Mouse (Mus musculus): ENCODE data around the gene Paxip1. TPM values are rescaled to one million over a fixed set of nuclear protein-coding genes. Genes with fewer than 3 reads are reported as not detected.

Gene Paxip1
- polyA plus RNA-seq, 1 experiment from 2014 or later = 34.6 TPM

DNA sequence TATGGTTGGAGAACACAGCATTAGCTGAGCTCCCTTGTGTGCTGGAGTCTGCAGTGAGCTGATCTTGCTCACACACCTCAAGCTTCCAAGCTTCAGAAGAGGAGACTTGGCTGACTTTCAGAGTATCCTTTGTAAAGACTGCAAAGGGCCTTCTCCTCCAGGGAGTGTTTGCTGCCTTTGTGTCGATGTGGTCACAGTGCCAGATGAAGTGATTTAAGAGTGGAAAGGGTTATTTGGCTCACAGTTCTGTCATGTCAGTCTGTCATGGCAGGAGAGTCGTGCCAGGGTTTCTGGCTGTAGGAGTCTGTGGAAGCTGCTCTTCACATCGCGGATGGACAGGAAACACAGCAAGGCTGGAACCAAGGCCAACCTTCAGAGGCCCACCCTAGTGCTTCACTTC, 75.5 kb downstream of the Paxip1 start:
- WGBS = 87% methylated on average over 4 of the region's 4 CpGs
- DNase-seq (ENCODE audit: low spot score) = no peak
- ATAC-seq (ENCODE audit: low FRiP score) = no peak

GRCm38 (mm10) chr5:27714356-27714755, 77.1 kb downstream of the Paxip1 start:
- WGBS = 55% methylated on average over 9 of the region's 9 CpGs
- ATAC-seq (ENCODE audit: low FRiP score) (peak; percentile 57), DNase-seq (ENCODE audit: low spot score) (peak; percentile 21)
- no peaks in the 10 kb centered on the region for H3K9me3 ChIP-seq (ENCODE audit: control insufficient read depth, low read length)
- H3K4me1 ChIP-seq (replicated peaks; ENCODE audit: control insufficient read depth, insufficient read depth, low read length) = no peaks in the 10 kb centered on the region
- no peaks in the 10 kb centered on the region for H3K36me3 ChIP-seq (ENCODE audit: control insufficient read depth, insufficient read depth, low read length)
- H3K27me3 ChIP-seq (ENCODE audit: control insufficient read depth, insufficient read depth, low read length) = no peaks in the 10 kb centered on the region
- no peak overlapping the region for H3K27ac ChIP-seq (ENCODE audit: low read depth, low read length)
- H3K4me3 ChIP-seq (ENCODE audit: low read depth, low read length) = no peak overlapping the region
- H3K9ac ChIP-seq (ENCODE audit: low read depth, low read length) = no peak overlapping the region
- H3K4me2 ChIP-seq (replicated peaks; ENCODE audit: low read depth, low read length) = no peak overlapping the region

More for the DNA sequence above, 75.5 kb downstream of the Paxip1 start:
- Histone ChIP-seq H3K9me3 (ENCODE audit: control insufficient read depth, low read length) (no peaks in the 10 kb centered on the region), H3K4me1 (replicated peaks; ENCODE audit: control insufficient read depth, insufficient read depth, low read length) (no peaks in the 10 kb centered on the region), H3K36me3 (ENCODE audit: control insufficient read depth, insufficient read depth, low read length) (no peaks in the 10 kb centered on the region), H3K4me2 (replicated peaks; ENCODE audit: low read depth, low read length) (no peak overlapping the region), H3K4me3 (ENCODE audit: low read depth, low read length) (no peak overlapping the region), H3K9ac (ENCODE audit: low read depth, low read length) (no peak overlapping the region), H3K27ac (ENCODE audit: low read depth, low read length) (no peak overlapping the region), H3K27me3 (ENCODE audit: control insufficient read depth, insufficient read depth, low read length) (no peaks in the 10 kb centered on the region)

DNA sequence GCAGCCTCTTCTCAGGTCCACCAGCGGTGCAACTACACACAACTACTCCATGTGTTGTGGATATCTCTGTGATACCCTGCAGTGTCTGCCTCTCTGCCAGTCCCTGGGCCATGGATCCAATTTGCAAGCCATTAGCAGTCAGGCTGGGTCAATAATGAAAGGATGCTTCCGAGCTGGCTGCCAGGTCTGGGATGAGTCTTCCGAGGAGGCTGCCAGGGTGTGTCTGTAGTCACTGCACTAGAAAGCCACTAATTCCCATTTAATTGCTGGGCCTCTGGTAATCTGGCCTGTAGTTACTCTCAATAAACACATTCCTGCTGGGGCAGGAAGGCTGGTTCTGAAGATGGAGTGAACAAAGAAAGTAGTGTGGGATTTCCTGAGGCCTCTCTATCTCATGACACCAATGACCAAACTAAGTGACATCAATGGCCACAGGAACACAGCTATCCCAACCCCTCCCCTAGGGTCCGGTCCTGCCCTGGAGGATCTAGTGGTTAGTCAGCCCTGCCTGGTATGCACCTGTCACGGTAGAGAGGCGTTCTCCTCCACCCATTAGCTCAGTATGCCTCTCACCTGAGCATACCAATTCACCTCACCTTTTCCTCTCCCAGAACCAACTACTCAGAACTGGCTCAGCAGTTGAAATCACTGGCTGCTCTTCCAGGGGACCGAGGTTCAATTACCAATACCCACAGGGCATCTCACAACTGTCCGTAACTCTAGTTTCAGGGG, 79.9 kb downstream of the Paxip1 start:
- Histone ChIP-seq H3K27me3 (ENCODE audit: control insufficient read depth, insufficient read depth, low read length) (no peaks in the 10 kb centered on the region), H3K27ac (ENCODE audit: low read depth, low read length) (no peak overlapping the region), H3K4me3 (ENCODE audit: low read depth, low read length) (no peak overlapping the region), H3K4me2 (replicated peaks; ENCODE audit: low read depth, low read length) (no peak overlapping the region), H3K36me3 (ENCODE audit: control insufficient read depth, insufficient read depth, low read length) (no peaks in the 10 kb centered on the region), H3K9me3 (ENCODE audit: control insufficient read depth, low read length) (no peaks in the 10 kb centered on the region), H3K4me1 (replicated peaks; ENCODE audit: control insufficient read depth, insufficient read depth, low read length) (no peaks in the 10 kb centered on the region), H3K9ac (ENCODE audit: low read depth, low read length) (no peak overlapping the region)
- DNase-seq (ENCODE audit: low spot score) = no peak
- ATAC-seq (ENCODE audit: low FRiP score) = no peak
- 72% methylated on average over 8 of the region's 8 CpGs for WGBS

DNA sequence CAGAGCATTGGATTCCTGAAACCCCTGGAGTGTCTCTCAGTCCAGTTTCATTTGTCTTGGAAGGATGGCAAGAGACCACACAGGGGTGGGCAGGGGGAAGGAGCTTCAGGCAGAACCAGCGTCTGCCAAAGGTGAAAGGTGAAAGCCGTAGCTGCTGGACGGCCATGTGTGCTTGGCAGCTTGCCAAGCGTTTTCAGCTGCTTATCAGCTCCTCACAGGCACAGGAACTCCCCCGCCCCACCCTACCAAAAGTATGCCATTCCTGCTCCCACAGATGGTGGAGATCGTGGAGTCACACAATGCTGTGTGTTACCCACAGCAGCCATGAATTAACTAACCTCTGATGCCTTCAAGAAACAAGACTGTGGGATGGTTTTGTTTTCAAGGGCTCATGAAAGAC, 83.3 kb downstream of the Paxip1 start:
- no peaks in the 10 kb centered on the region for H3K4me1 ChIP-seq (replicated peaks; ENCODE audit: control insufficient read depth, insufficient read depth, low read length)
- H3K4me2 ChIP-seq (replicated peaks; ENCODE audit: low read depth, low read length) = no peak overlapping the region
- H3K36me3 ChIP-seq (ENCODE audit: control insufficient read depth, insufficient read depth, low read length) = no peaks in the 10 kb centered on the region
- WGBS = 47% methylated on average over 6 of the region's 6 CpGs
- DNase-seq (ENCODE audit: low spot score) (peak; percentile 26), ATAC-seq (ENCODE audit: low FRiP score) (no peak)
- no peak overlapping the region for H3K27ac ChIP-seq (ENCODE audit: low read depth, low read length)
- no peak overlapping the region for H3K4me3 ChIP-seq (ENCODE audit: low read depth, low read length)
- H3K27me3 ChIP-seq (ENCODE audit: control insufficient read depth, insufficient read depth, low read length) = no peaks in the 10 kb centered on the region
- H3K9ac ChIP-seq (ENCODE audit: low read depth, low read length) = no peak overlapping the region
- no peaks in the 10 kb centered on the region for H3K9me3 ChIP-seq (ENCODE audit: control insufficient read depth, low read length)

- Histone ChIP-seq H3K9ac (ENCODE audit: low read depth, low read length) (no peak overlapping the region), H3K9me3 (ENCODE audit: control insufficient read depth, low read length) (no peaks in the 10 kb centered on the region), H3K36me3 (ENCODE audit: control insufficient read depth, insufficient read depth, low read length) (no peaks in the 10 kb centered on the region), H3K4me2 (replicated peaks; ENCODE audit: low read depth, low read length) (no peak overlapping the region), H3K4me3 (ENCODE audit: low read depth, low read length) (no peak overlapping the region), H3K27me3 (ENCODE audit: control insufficient read depth, insufficient read depth, low read length) (no peaks in the 10 kb centered on the region), H3K4me1 (replicated peaks; ENCODE audit: control insufficient read depth, insufficient read depth, low read length) (no peaks in the 10 kb centered on the region; the same call in 1 of the 2 replicates), H3K27ac (ENCODE audit: low read depth, low read length) (no peak overlapping the region)
- no peak for DNase-seq (ENCODE audit: low spot score)
- no peak for ATAC-seq (ENCODE audit: low FRiP score)
These were observed 84.2 kb downstream of the Paxip1 start for GRCm38 (mm10) chr5:27707283-27707682.

DNA sequence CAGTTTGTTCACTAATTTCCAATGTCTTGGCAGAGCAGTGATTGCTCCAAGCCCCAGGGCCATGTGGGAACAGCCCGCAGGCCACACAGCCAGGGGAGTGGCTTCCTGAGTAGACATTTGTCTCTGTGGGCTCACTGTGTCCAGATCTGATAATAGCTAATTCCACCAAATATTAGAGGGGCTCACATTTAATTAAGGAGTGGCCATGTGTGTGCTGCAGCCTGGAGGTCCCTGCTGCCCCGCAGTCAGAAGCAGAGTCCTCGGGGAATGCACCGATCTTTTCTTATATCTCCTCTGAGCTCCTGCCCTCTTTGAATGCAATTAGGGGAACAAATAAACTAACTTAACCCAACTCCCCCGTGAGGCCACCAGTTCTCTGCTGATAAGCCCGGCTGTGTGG, 84.9 kb downstream of the Paxip1 start:
- H3K27ac ChIP-seq (ENCODE audit: low read depth, low read length) = no peak overlapping the region
- no peaks in the 10 kb centered on the region for H3K36me3 ChIP-seq (ENCODE audit: control insufficient read depth, insufficient read depth, low read length)
- DNase-seq (ENCODE audit: low spot score) (no peak), ATAC-seq (ENCODE audit: low FRiP score) (peak; percentile 75)
- no peaks in the 10 kb centered on the region for H3K27me3 ChIP-seq (ENCODE audit: control insufficient read depth, insufficient read depth, low read length)
- no peaks in the 10 kb centered on the region for H3K9me3 ChIP-seq (ENCODE audit: control insufficient read depth, low read length)
- no peak overlapping the region for H3K4me2 ChIP-seq (replicated peaks; ENCODE audit: low read depth, low read length)
- 56% methylated on average over 6 of the region's 6 CpGs for WGBS
- H3K4me1 ChIP-seq (replicated peaks; ENCODE audit: control insufficient read depth, insufficient read depth, low read length) = no peaks in the 10 kb centered on the region; the same call in 1 of the 2 replicates
- H3K4me3 ChIP-seq (ENCODE audit: low read depth, low read length) = no peak overlapping the region
- no peak overlapping the region for H3K9ac ChIP-seq (ENCODE audit: low read depth, low read length)

- ATAC-seq (ENCODE audit: low FRiP score) = no peak
- Histone ChIP-seq H3K27ac (ENCODE audit: low read depth, low read length) (no peak overlapping the region), H3K9me3 (ENCODE audit: control insufficient read depth, low read length) (no peaks in the 10 kb centered on the region), H3K4me3 (ENCODE audit: low read depth, low read length) (no peak overlapping the region), H3K4me2 (replicated peaks; ENCODE audit: low read depth, low read length) (no peak overlapping the region), H3K9ac (ENCODE audit: low read depth, low read length) (no peak overlapping the region), H3K27me3 (ENCODE audit: control insufficient read depth, insufficient read depth, low read length) (no peaks in the 10 kb centered on the region), H3K4me1 (replicated peaks; ENCODE audit: control insufficient read depth, insufficient read depth, low read length) (no peaks in the 10 kb centered on the region; the same call in 1 of the 2 replicates), H3K36me3 (ENCODE audit: control insufficient read depth, insufficient read depth, low read length) (no peaks in the 10 kb centered on the region)
- DNase-seq (ENCODE audit: low spot score) = no peak
These were observed 86.5 kb downstream of the Paxip1 start for GRCm38 (mm10) chr5:27705020-27705419.

DNA sequence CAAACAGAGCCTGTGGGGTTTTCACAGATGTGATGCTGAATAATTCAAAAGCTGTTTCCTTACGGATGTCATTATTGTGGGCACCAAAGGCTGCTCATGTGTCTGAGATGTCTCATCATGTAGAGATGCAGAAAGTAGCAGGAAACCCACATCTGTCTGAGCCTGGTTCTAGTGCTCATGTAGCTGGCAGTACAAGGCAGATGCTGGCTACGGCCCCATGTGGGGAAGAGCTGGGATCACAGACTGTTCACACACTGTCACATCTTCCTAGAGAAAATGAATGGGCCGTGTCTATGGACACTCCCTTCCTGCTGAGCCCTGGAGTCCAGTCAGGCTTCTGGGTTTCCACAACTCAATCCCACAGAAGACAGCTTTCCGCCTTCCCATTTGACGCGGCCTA, 89.0 kb downstream of the Paxip1 start:
- 78% methylated on average over 6 of the region's 6 CpGs for WGBS
- no peak for ATAC-seq (ENCODE audit: low FRiP score)

More for the DNA sequence above, 89.0 kb downstream of the Paxip1 start:
- H3K27me3 ChIP-seq (ENCODE audit: control insufficient read depth, insufficient read depth, low read length) = no peaks in the 10 kb centered on the region
- no peaks in the 10 kb centered on the region for H3K9me3 ChIP-seq (ENCODE audit: control insufficient read depth, low read length)
- H3K27ac ChIP-seq (ENCODE audit: low read depth, low read length) = no peak overlapping the region
- no peak overlapping the region for H3K9ac ChIP-seq (ENCODE audit: low read depth, low read length)
- DNase-seq (ENCODE audit: low spot score) = no peak
- no peak overlapping the region for H3K4me2 ChIP-seq (replicated peaks; ENCODE audit: low read depth, low read length)
- H3K4me3 ChIP-seq (ENCODE audit: low read depth, low read length) = no peak overlapping the region
- H3K4me1 ChIP-seq (replicated peaks; ENCODE audit: control insufficient read depth, insufficient read depth, low read length) = no peaks in the 10 kb centered on the region; the same call in 1 of the 2 replicates
- no peaks in the 10 kb centered on the region for H3K36me3 ChIP-seq (ENCODE audit: control insufficient read depth, insufficient read depth, low read length)

All from hindbrain, embryonic 11.5 days (tissue).